Mouse (Mus musculus): ENCODE data around the gene Umad1. TPM values are rescaled to one million over a fixed set of nuclear protein-coding genes. Genes with fewer than 3 reads are reported as not detected.

Gene Umad1
- polyA plus RNA-seq (2015; fragmentation: Nextera tagmentation; extraction: Ambion mirVana), result 15.0 and 15.9 TPM in 2 replicates

- H3K9ac ChIP-seq (ENCODE audit: low read depth, low read length), result peak within 1 kb of the TSS; percentile 93
- peak within 1 kb of the TSS; percentile 97 for H3K4me2 ChIP-seq (ENCODE audit: low read depth, low read length)
- WGBS (ENCODE audit: insufficient replicate concordance), result under 1% methylated on average over 64 of the region's 64 CpGs
- ATAC-seq (ENCODE audit: low read depth), result peak; percentile 100
- H3K27ac ChIP-seq (ENCODE audit: low read length), result peak within 1 kb of the TSS; percentile 92
- no peaks in the 10 kb centered on the region for H3K9me3 ChIP-seq (replicated peaks; ENCODE audit: control insufficient read depth, low read length)
- no peaks in the 10 kb centered on the region for H3K27me3 ChIP-seq (ENCODE audit: control insufficient read depth, insufficient read depth, low read depth, low read length)
- peak within 1 kb of the TSS; percentile 97 for H3K4me3 ChIP-seq (ENCODE audit: low read depth, low read length)
- 0 out of 2 replicates have a peak, but pooled peaks cover 4% of the 10 kb centered on the region for H3K36me3 ChIP-seq (ENCODE audit: control insufficient read depth, insufficient read depth)
- H3K4me1 ChIP-seq (ENCODE audit: control insufficient read depth, low read depth, low read length), result peaks cover 10% of the 10 kb centered on the region
Measured at GRCm38 (mm10) chr6:8259004-8259666, at the start of gene Umad1, which contains the start of the genes Rpa3 and Gm45062. Umad1 (plus strand) TSS chr6:8259288. Rpa3 (minus strand) TSS chr6:8259173. Gm45062 (plus strand) TSS chr6:8259450.

DNA sequence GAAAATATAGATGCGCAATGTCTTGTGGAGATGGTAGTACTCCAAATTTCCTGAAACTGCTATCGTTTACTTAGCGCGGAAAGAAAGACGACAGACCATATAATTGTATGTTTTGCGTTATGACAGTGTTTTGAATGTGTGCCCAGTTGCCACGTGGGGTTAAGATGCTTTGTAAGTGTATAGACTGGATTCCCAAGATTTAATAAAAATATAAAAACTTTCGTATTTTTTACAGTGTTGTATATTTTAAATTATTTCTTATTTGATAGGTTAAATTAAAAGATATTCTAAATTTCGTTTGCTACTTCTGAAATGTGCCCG, 49.3 kb upstream of the Umad1 start:
- Histone ChIP-seq H3K4me1 (ENCODE audit: control insufficient read depth, low read depth, low read length) (peaks cover 7% of the 10 kb centered on the region), H3K9me3 (replicated peaks; ENCODE audit: control insufficient read depth, low read length) (no peaks in the 10 kb centered on the region), H3K4me3 (ENCODE audit: low read depth, low read length) (peak overlapping the region; percentile 89), H3K9ac (ENCODE audit: low read depth, low read length) (peak overlapping the region; percentile 94), H3K27ac (ENCODE audit: low read length) (peak overlapping the region; percentile 91), H3K4me2 (ENCODE audit: low read depth, low read length) (peak overlapping the region; percentile 74), H3K36me3 (ENCODE audit: control insufficient read depth, insufficient read depth) (peaks cover 2% of the 10 kb centered on the region), H3K27me3 (ENCODE audit: control insufficient read depth, insufficient read depth, low read depth, low read length) (no peaks in the 10 kb centered on the region)
- ATAC-seq (ENCODE audit: low read depth), result no peak
- WGBS (ENCODE audit: insufficient replicate concordance), result 7% methylated on average over 10 of the region's 10 CpGs

DNA sequence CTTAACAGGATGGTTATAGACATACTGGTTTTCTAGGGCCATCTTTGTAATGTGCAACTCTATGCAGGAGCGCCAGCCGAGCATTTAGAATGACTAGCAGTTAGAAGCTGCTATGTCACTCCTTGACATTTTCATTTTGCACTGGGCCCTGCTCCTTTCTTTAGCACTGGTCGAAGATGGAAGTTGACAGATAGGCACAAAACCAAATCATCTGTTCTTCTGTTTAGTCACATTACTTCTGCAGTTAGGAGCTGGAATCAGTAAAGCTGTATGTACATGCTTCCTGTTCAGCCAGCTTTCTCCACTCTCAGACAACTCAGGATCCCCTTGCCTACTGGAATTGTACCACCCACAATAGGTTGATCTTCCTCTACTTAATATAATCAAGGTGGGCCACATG, 48.4 kb upstream of the Umad1 start:
- Histone ChIP-seq H3K9me3 (replicated peaks; ENCODE audit: control insufficient read depth, low read length) (no peaks in the 10 kb centered on the region), H3K27me3 (ENCODE audit: control insufficient read depth, insufficient read depth, low read depth, low read length) (no peaks in the 10 kb centered on the region), H3K4me3 (ENCODE audit: low read depth, low read length) (peak overlapping the region; percentile 89; the same call in 1 of the 2 replicates), H3K36me3 (ENCODE audit: control insufficient read depth, insufficient read depth) (peaks cover 7% of the 10 kb centered on the region), H3K4me2 (ENCODE audit: low read depth, low read length) (peak overlapping the region; percentile 74; the same call in 1 of the 2 replicates), H3K4me1 (ENCODE audit: control insufficient read depth, low read depth, low read length) (peaks cover 7% of the 10 kb centered on the region), H3K27ac (ENCODE audit: low read length) (no peak overlapping the region), H3K9ac (ENCODE audit: low read depth, low read length) (no peak overlapping the region)
- WGBS (ENCODE audit: insufficient replicate concordance), result 57% methylated on average over 3 of the region's 3 CpGs
- ATAC-seq (ENCODE audit: low read depth), result no peak

GRCm38 (mm10) chr6:8227035-8227434, 32.1 kb upstream of the Umad1 start:
- no peaks in the 10 kb centered on the region for H3K27me3 ChIP-seq (ENCODE audit: control insufficient read depth, insufficient read depth, low read depth, low read length)
- no peaks in the 10 kb centered on the region for H3K9me3 ChIP-seq (replicated peaks; ENCODE audit: control insufficient read depth, low read length)
- no peak overlapping the region for H3K4me2 ChIP-seq (ENCODE audit: low read depth, low read length)
- peaks cover 8% of the 10 kb centered on the region for H3K36me3 ChIP-seq (ENCODE audit: control insufficient read depth, insufficient read depth)
- ATAC-seq (ENCODE audit: low read depth), result no peak
- WGBS (ENCODE audit: insufficient replicate concordance), result 65% methylated on average over 3 of the region's 3 CpGs
- H3K4me3 ChIP-seq (ENCODE audit: low read depth, low read length), result no peak overlapping the region
- no peak overlapping the region for H3K27ac ChIP-seq (ENCODE audit: low read length)
- no peaks in the 10 kb centered on the region for H3K4me1 ChIP-seq (ENCODE audit: control insufficient read depth, low read depth, low read length)
- no peak overlapping the region for H3K9ac ChIP-seq (ENCODE audit: low read depth, low read length)

DNA sequence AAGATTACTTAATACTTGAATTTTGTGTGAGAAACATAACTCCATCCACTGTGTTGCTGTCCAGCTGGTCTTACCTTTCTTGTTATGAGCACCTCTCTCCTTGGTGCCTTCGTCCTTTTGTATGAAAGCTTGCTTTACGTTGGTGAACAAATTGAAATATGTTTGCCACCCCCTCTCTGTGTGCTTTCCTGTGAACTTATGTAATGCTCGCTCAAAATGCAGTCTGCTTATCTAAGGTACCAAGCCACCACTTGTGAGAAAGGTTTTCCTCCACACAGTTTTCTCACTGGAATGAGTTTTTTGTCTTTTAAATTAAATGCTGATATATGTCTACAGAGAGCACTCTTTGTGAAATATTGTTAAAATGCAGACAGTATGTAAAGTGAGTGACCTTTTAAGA, 30.5 kb upstream of the Umad1 start:
- Histone ChIP-seq H3K4me1 (ENCODE audit: control insufficient read depth, low read depth, low read length) (no peaks in the 10 kb centered on the region), H3K36me3 (ENCODE audit: control insufficient read depth, insufficient read depth) (peaks cover 7% of the 10 kb centered on the region), H3K9ac (ENCODE audit: low read depth, low read length) (no peak overlapping the region), H3K9me3 (replicated peaks; ENCODE audit: control insufficient read depth, low read length) (no peaks in the 10 kb centered on the region), H3K4me2 (ENCODE audit: low read depth, low read length) (no peak overlapping the region), H3K27me3 (ENCODE audit: control insufficient read depth, insufficient read depth, low read depth, low read length) (no peaks in the 10 kb centered on the region), H3K4me3 (ENCODE audit: low read depth, low read length) (no peak overlapping the region), H3K27ac (ENCODE audit: low read length) (no peak overlapping the region)
- ATAC-seq (ENCODE audit: low read depth), result no peak
- WGBS (ENCODE audit: insufficient replicate concordance), result 70% methylated on average over 3 of the region's 3 CpGs

DNA sequence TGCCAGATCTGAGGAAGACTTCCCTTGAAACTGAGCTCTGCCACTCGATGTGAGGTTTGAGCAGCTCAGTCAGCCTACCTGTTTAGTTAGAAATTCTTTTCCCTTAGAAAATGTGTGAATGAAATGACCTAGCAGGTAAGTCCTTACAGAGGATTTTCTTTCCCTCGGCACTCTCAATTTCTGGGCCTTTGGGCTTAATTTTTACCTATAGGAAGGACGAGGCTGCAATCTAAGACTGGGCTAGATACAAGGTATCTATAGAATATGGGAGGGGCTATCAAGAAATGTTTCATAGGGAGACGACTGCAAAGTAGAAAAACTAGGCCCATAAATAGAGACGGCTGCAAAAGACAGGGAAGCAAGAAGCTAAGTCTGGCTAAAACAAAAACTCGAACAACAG, 772 bp upstream of the Umad1 start:
- Histone ChIP-seq H3K36me3 (ENCODE audit: control insufficient read depth, insufficient read depth) (0 out of 2 replicates have a peak, but pooled peaks cover 4% of the 10 kb centered on the region), H3K9me3 (replicated peaks; ENCODE audit: control insufficient read depth, low read length) (no peaks in the 10 kb centered on the region), H3K27ac (ENCODE audit: low read length) (peak overlapping the region; percentile 77), H3K4me3 (ENCODE audit: low read depth, low read length) (peak overlapping the region; percentile 97), H3K4me2 (ENCODE audit: low read depth, low read length) (peak overlapping the region; percentile 88), H3K9ac (ENCODE audit: low read depth, low read length) (peak overlapping the region; percentile 87), H3K4me1 (ENCODE audit: control insufficient read depth, low read depth, low read length) (peaks cover 10% of the 10 kb centered on the region), H3K27me3 (ENCODE audit: control insufficient read depth, insufficient read depth, low read depth, low read length) (no peaks in the 10 kb centered on the region)
- ATAC-seq (ENCODE audit: low read depth), result no peak
- WGBS (ENCODE audit: insufficient replicate concordance), result 6% methylated on average over 6 of the region's 6 CpGs

GRCm38 (mm10) chr6:8259667-8260044, 568 bp downstream of the Umad1 start:
- H3K9me3 ChIP-seq (replicated peaks; ENCODE audit: control insufficient read depth, low read length), result no peaks in the 10 kb centered on the region
- 0 out of 2 replicates have a peak, but pooled peaks cover 4% of the 10 kb centered on the region for H3K36me3 ChIP-seq (ENCODE audit: control insufficient read depth, insufficient read depth)
- WGBS (ENCODE audit: insufficient replicate concordance), result 0% methylated on average over 8 of the region's 8 CpGs
- no peaks in the 10 kb centered on the region for H3K27me3 ChIP-seq (ENCODE audit: control insufficient read depth, insufficient read depth, low read depth, low read length)
- H3K9ac ChIP-seq (ENCODE audit: low read depth, low read length), result peak overlapping the region; percentile 93
- H3K4me3 ChIP-seq (ENCODE audit: low read depth, low read length), result peak overlapping the region; percentile 97
- H3K4me2 ChIP-seq (ENCODE audit: low read depth, low read length), result peak overlapping the region; percentile 97
- peak overlapping the region; percentile 92 for H3K27ac ChIP-seq (ENCODE audit: low read length)
- peaks cover 10% of the 10 kb centered on the region for H3K4me1 ChIP-seq (ENCODE audit: control insufficient read depth, low read depth, low read length)
- peak; percentile 1; the same call in 1 of the 2 replicates for ATAC-seq (ENCODE audit: low read depth)

GRCm38 (mm10) chr6:8271047-8271446, 12.0 kb downstream of the Umad1 start:
- peak; percentile 78 for ATAC-seq (ENCODE audit: low read depth)

GRCm38 (mm10) chr6:8274387-8275054, 15.4 kb downstream of the Umad1 start:
- no peaks in the 10 kb centered on the region for H3K27me3 ChIP-seq (ENCODE audit: control insufficient read depth, insufficient read depth, low read depth, low read length)
- WGBS (ENCODE audit: insufficient replicate concordance), result 28% methylated on average over 6 of the region's 6 CpGs
- no peak overlapping the region for H3K4me3 ChIP-seq (ENCODE audit: low read depth, low read length)
- no peak overlapping the region for H3K27ac ChIP-seq (ENCODE audit: low read length)
- peaks cover 1% of the 10 kb centered on the region; the same call in 1 of the 2 replicates for H3K4me1 ChIP-seq (ENCODE audit: control insufficient read depth, low read depth, low read length)
- ATAC-seq (ENCODE audit: low read depth), result peak; percentile 20; the same call in 1 of the 2 replicates
- H3K36me3 ChIP-seq (ENCODE audit: control insufficient read depth, insufficient read depth), result no peaks in the 10 kb centered on the region
- no peaks in the 10 kb centered on the region for H3K9me3 ChIP-seq (replicated peaks; ENCODE audit: control insufficient read depth, low read length)
- H3K9ac ChIP-seq (ENCODE audit: low read depth, low read length), result no peak overlapping the region
- H3K4me2 ChIP-seq (ENCODE audit: low read depth, low read length), result no peak overlapping the region

More at GRCm38 (mm10) chr6:8271047-8271446, 12.0 kb downstream of the Umad1 start:
- Histone ChIP-seq H3K4me2 (ENCODE audit: low read depth, low read length) (no peak overlapping the region), H3K9ac (ENCODE audit: low read depth, low read length) (no peak overlapping the region), H3K4me1 (ENCODE audit: control insufficient read depth, low read depth, low read length) (peaks cover 2% of the 10 kb centered on the region; the same call in 1 of the 2 replicates), H3K9me3 (replicated peaks; ENCODE audit: control insufficient read depth, low read length) (no peaks in the 10 kb centered on the region), H3K27me3 (ENCODE audit: control insufficient read depth, insufficient read depth, low read depth, low read length) (no peaks in the 10 kb centered on the region), H3K27ac (ENCODE audit: low read length) (no peak overlapping the region), H3K36me3 (ENCODE audit: control insufficient read depth, insufficient read depth) (no peaks in the 10 kb centered on the region), H3K4me3 (ENCODE audit: low read depth, low read length) (no peak overlapping the region)
- WGBS (ENCODE audit: insufficient replicate concordance), result 73% methylated on average over 3 of the region's 3 CpGs

All from liver, embryonic 16.5 days (tissue).